Mouse (Mus musculus): ENCODE measurements at regions not wholly inside any gene's neighbourhood (a gene's known extent, or its start where the extent isn't known, plus 50 kb on each side); places are given as distances from the start of the nearest gene placed in this dataset.

GRCm38 (mm10) chr16:61484315-61484714, 879.0 kb upstream of the Epha6 start:
- ATAC-seq (replicated peaks; ENCODE audit: low read depth, poor library complexity, severe bottlenecking): no peak

DNA sequence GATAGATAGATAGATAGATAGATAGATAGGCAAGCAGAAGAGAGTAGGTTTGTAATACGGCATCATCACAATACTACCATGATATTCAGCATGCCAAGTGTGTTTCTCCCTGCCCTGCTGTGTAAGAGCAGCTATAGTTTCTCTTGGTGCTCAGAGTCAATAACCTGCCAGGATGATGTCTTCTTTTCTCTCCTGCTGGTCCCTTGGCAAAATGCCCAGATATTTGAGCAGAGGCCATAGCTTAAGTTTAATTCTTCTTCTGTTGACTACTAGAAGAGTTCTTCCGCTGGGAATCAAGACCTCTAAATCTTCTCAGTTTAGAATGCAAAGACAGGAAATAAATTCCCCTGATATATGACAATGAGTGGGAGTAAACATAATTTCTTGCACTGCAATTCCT, 836.5 kb upstream of the Epha6 start:
- no peak for ATAC-seq (replicated peaks; ENCODE audit: low read depth, poor library complexity, severe bottlenecking)

GRCm38 (mm10) chr16:61401261-61401660, 795.9 kb upstream of the Epha6 start:
- ATAC-seq (replicated peaks; ENCODE audit: low read depth, poor library complexity, severe bottlenecking): no peak

- no peak for ATAC-seq (replicated peaks; ENCODE audit: low read depth, poor library complexity, severe bottlenecking)
Measured at GRCm38 (mm10) chr16:61381979-61382378, 776.6 kb upstream of the Epha6 start.

DNA sequence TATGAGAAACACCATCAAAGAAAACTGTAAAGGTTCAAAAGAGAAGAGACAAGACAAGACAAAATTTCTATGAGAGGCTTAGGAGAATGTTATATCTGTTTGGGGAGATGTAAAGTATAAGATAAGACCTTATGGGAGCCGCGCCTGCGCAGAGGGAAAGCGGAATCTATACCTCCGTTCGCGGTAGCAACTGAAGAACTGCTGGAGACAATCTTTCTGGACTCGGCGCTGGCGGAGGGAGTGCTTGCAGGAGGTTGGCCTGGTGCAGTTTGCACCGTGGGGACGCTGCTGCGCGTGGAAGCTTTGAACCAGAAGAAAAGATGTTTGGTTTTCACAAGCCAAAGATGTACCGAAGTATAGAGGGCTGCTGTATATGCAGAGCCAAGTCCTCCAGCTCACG, 771.6 kb upstream of the Epha6 start:
- peak; percentile 90 for ATAC-seq (replicated peaks; ENCODE audit: low read depth, poor library complexity, severe bottlenecking)
